Mouse (Mus musculus): Measurements from ENCODE around the gene Slc12a8.

The Slc12a8 gene

GRCm38 (mm10) chr16:33584455-33585082, 67.4 kb downstream of the Slc12a8 start:
- peak; percentile 51 to 69 for DNase-seq

GRCm38 (mm10) chr16:33585083-33585460, 67.9 kb downstream of the Slc12a8 start:
- DNase-seq, result no peak

GRCm38 (mm10) chr16:33587283-33588127, 70.4 kb downstream of the Slc12a8 start:
- peak; percentile 56 to 68 for DNase-seq

DNA sequence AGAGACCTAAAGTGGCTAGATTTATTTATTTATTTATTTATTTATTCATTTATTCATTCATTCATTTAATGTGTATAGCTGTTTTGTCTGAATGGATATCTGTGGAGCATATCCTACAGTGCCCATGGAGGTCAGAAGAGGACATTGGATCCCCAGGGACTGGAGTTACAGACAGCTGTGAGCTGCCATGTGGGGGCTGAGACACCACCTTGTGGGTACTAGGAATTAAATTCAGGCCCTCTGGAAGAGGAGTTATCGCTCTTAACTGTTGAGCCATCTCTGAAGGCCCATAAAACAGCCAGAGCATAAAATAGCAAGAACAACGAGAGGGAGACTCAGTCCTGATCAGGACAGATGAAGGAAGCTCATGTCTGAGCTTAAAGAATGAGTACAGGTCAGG, 71.7 kb downstream of the Slc12a8 start:
- no peak for DNase-seq

- no peak for DNase-seq
These were observed 73.3 kb downstream of the Slc12a8 start for GRCm38 (mm10) chr16:33590438-33590837.

DNA sequence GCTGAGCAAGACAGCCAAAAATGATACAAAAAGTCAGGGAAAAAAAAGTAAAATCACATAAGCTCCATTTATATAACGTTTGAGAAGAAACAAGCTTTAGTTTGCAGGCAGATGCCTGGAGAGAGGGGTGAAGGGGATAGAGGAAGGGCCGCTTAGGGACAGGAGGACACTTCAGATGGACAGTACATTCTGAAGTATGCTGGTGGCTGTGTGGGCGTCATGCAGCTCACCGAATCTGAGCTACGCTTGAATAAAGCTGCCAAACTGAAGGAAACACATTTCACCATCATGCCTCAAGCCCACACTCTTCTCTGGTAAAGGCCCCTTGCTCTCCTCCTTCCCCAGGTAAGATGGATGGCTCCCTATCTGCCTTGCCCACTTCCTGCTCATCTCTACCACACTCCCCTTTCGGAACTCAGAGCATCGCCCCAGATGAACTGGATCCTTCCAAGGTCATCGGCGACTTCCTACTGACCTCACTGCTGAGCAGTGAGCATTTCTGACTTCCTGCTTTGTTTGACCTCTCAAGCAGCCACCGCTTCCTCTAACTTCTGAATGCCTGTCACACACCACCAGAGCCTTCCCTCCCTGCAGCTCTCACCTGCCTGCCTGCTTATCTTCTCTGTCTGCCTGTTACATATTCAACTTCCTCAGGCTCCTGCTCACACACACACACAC, 74.4 kb downstream of the Slc12a8 start:
- DNase-seq, result no peak

DNA sequence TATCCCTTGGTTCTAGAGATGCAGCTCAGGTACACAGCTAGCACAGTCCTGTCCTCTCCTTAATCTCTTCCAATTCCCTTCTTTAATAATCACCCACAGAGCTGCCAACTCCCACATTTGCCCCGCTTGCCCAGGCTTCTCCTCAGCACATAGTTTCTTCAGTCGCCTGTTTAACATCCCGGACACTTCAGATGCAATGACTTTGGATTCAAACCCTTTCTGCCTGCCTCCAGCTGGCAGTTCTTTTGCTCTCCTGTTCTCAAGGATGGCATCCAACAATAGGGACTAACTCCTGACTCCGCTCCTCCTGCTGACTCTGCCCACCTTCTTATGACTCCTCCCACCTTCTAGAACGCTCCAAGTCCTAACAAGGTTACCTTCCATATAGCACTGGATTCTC, 75.2 kb downstream of the Slc12a8 start:
- no peak for DNase-seq

DNA sequence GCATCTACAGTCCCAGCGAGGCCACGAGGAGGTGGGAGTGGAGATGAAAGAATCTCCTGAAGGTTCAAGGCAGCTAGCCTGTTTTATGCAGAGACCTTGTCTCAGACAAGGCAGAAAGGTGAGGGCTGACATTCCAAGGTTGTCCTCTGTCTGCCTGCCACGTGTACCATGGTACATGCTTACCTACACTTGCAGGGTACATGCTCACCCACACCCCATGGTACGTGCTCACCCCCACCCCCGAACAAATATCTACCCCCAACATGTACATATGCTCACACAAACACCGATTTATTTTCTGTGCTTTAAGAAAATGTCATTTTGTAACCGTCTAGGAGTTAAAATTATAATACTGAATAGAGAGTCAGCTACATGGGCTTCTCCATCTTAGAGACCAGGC, 76.3 kb downstream of the Slc12a8 start:
- DNase-seq, result no peak

DNA sequence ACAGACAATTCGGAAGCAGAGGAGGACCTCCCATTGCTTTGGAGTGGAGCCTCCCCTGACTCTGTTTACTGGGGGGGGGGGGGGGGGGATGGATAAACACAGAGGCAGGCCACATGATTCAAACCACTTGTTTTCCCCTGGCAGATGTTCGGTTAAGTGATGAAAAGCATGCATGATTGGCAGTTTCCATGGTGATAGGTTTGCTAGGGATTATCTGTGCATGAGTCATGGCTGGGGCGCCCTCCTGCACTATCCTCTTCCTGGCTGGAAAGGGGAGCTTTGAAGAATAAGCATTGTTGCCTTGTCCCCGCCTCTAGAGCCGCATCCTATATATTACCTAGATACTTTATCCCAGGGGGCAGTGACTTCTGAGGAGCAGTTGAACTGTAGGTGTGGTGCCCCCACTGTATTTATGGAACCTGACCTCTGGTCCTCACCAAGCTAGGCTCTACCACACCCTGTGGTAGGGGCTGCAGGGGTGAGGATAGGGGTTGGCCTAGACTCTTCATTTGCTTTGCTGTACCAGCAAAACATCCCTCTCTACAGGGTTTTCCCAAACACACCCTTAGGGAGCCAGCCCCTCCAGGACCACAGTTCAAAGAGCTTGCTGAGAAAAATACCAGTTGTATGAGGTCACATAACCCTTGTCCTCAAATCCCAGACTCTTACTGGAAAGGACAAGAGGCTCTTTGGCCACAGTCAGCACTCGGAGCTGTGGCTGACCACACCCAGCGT, 77.1 kb downstream of the Slc12a8 start:
- DNase-seq, result peak; percentile 33 to 57

DNA sequence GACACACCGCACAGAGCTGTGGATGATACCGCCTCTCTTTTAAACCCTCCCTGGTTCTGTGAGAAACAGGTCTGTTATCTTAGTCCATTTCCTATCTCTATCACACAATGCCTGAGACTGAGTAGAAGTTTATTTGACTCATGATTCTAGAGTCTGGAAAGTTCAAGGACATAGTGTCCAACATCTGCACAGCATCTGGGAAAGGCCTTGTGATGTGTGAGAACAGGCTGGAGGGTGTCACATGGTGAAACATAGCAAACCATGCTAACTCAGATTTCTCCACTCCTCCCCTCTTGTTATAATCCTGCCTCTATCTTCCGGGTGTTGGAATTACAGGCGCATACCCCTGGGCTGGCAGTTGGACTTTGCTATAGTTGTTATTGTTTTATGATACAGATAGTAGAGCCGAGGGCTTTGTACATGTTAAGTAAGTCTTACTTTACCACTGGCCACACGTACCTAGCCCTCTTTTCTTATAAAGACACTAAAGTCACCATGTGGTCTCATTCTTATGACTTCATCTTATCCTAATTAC, 78.2 kb downstream of the Slc12a8 start:
- DNase-seq, result no peak

- no peak for DNase-seq
These were observed 79.1 kb downstream of the Slc12a8 start for GRCm38 (mm10) chr16:33596213-33596612.

DNA sequence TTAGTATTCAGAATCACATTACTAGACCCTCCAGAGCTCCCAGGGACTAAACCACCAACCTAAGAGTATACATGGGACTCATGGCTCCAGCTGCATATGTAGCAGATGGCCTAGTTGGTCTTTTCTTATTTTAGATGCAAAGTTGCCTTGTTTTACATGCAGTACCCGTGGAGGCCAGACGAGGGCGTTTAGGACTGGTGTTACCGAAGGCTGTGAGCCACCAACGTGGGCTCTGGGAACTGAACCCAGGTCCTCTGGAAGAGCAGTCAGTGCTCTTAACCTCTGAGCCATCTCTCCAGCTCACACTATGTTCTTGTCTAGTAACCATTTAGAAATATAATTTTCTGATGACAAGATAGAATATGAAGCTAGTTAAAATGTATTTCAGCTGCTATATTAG, 83.1 kb downstream of the Slc12a8 start:
- no peak for DNase-seq

- no peak for DNase-seq
These were observed 84.2 kb downstream of the Slc12a8 start for GRCm38 (mm10) chr16:33601299-33601698.

GRCm38 (mm10) chr16:33605647-33606596, 88.8 kb downstream of the Slc12a8 start:
- no peak for DNase-seq

GRCm38 (mm10) chr16:33606691-33607532, 89.8 kb downstream of the Slc12a8 start:
- no peak for DNase-seq

DNA sequence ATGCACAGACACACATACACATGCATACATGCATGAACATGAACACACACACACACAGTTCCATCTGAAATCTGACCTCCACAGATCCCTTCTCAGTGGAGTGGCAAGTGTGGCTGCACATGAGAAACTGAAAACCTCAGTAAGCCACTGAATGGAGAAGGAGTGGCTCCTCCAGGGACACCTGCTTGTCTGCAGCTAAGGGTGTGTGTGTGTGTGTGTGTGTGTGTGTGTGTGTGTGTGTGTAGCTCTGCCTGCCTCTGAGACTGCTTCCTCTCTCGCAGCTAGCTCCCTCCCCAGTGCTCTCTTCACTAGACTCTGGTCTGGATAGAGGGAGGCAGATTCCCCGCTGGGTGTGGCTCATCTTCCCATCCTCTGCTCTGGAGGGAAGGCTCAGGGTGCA, 92.4 kb downstream of the Slc12a8 start:
- no peak for DNase-seq

- DNase-seq, result no peak
These were observed 93.3 kb downstream of the Slc12a8 start for GRCm38 (mm10) chr16:33610466-33610865.

DNA sequence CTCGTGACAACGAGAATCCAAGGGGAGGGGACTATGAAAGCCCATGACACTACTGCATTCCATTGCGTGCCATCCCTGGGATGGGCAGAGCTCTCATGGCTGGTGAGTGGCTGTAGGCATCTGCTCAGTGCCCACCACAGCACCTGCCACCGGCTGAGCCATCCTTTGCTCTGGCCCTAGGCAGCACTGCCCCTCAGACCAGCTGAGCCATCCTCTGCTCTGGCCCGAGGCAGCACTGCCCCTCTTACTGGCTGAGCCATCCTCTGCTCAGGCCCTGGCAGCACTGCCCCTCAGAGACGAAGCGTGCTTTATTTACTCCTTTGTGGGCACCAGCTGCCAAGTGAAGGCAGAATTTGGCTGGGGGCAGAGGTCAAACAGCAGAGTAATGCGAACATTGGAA, 94.2 kb downstream of the Slc12a8 start:
- no peak for DNase-seq

DNA sequence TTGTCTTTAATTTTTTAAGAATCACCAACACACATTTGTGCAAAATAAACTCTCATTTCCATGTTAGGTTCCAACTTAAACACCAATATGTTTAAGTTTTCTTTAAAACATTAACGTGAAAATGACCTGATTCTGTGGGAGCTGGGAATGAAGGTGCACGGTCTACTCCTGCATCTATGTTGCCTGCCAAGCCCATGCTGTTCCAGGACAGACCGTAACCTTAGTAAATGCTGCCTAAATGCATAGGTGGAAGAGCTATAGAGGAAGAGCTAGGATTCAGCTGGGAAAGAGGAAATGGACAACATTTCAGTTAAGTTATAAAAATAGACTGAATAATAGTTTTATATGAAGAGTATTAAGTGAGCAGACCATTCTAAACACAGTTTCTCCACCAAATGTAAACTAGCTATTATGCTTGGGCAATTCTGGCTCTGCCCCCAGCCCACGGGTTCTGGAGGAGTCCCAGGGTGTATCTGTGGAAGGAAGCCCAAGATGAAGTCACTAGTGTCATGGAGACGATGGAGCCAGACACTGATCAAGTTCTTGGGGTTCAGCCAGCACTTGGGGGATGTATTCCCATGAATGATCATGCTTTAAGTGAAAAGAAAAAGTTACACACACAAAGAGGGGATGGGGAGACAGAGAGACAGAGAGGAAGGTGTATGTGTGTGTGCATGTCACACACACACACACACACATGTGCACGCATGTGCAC, 95.1 kb downstream of the Slc12a8 start:
- peak; percentile 33 to 46 for DNase-seq

DNA sequence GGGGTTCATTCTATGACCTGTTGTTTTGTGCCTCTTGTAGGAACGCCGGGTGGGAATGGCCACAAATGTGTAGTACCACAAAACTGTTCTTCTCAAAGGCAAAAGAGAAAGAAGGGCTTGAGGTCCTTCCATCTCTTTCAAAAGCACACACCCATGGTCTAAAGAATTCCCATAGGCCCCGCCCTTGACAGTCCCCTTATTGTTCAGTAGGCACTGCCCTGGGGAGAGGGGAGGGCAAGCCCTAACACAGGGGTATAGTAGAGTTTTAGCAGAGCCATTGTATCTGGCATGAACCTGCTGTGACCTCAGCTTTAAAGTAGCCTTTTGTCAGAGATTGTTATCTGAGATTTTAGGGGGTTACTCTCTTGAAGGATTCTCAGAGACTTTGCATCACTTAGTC, 98.9 kb downstream of the Slc12a8 start:
- no peak for DNase-seq
